Mouse (Mus musculus) forebrain, embryonic 12.5 days (tissue): ENCODE measurements around the gene Abca4. TPM values are rescaled to one million over a fixed set of nuclear protein-coding genes. Genes with fewer than 3 reads are reported as not detected.
A peak's percentile ranks its signal among the peaks of the same experiment; 100 is the strongest.

Experiments used
- ATAC-seq: fragments of 200-750 bp; cut with Nextera tagmentation; 2 replicates; pipeline ENCODE4 v1.8.0; 2017; ENCODE audit warnings: moderate TSS enrichment; ENCODE audit not compliant: low FRiP score
- H3K27ac ChIP-seq: fragments of 300-500 bp; sonication (generic); 2 replicates; pipeline ENCODE4 v1.5.1; 2016; ENCODE audit warnings: mild to moderate bottlenecking
- H3K27me3 ChIP-seq: fragments of 300-500 bp; sonication (generic); 2 replicates; pipeline ENCODE4 v1.6.1; 2016; ENCODE audit warnings: mild to moderate bottlenecking
- H3K36me3 ChIP-seq: fragments of 300-500 bp; sonication (generic); replicated peaks from 2 replicates; pipeline ENCODE4 v1.6.1; 2016; ENCODE audit warnings: mild to moderate bottlenecking
- H3K4me1 ChIP-seq: fragments of 300-500 bp; sonication (generic); 2 replicates; pipeline ENCODE4 v1.6.1; 2016
- H3K4me2 ChIP-seq: fragments of 300-500 bp; sonication (generic); 2 replicates; pipeline ENCODE4 v1.6.1; 2016; ENCODE audit warnings: mild to moderate bottlenecking, moderate library complexity
- H3K4me3 ChIP-seq: fragments of 300-500 bp; sonication (generic); replicated peaks from 2 replicates; pipeline ENCODE4 v1.5.1; 2016; ENCODE audit warnings: mild to moderate bottlenecking
- H3K9ac ChIP-seq: fragments of 300-500 bp; sonication (generic); 2 replicates; pipeline ENCODE4 v1.6.1; 2016; ENCODE audit warnings: mild to moderate bottlenecking
- H3K9me3 ChIP-seq: fragments of 300-500 bp; sonication (generic); 2 replicates; pipeline ENCODE4 v1.6.1; 2016
- WGBS: fragments of 180-500 bp; shearing (Covaris S2); methylation state at CpG from one replicate; pipeline ENCODE4 v1.1.7; 2016; 5-methylcytosine and 5-hydroxymethylcytosine counted together
- polyA plus RNA-seq: library from polyadenylated mRNA; unstranded; fragments of >200 nt; fragmentation: Nextera tagmentation; extraction: Ambion mirVana; gene quantifications from 2 replicates; pipeline ENCODE4 v1.2.1, GENCODE M21; 2016

The Abca4 gene
- polyA plus RNA-seq, 1 experiment from 2014 or later: 1.1 TPM

- Histone ChIP-seq H3K4me1 (no peaks in the 10 kb centered on the region), H3K4me2 (no peak overlapping the region), H3K36me3 (no peaks in the 10 kb centered on the region), H3K9ac (no peak overlapping the region), H3K27me3 (peaks cover 4% of the 10 kb centered on the region; the same call in 1 of the 2 replicates), H3K9me3 (no peaks in the 10 kb centered on the region), H3K27ac (no peak overlapping the region), H3K4me3 (no peak overlapping the region)
- no peak for ATAC-seq
- 62% methylated on average over 4 of the region's 4 CpGs for WGBS
Measured at GRCm38 (mm10) chr3:122152431-122152830, 108.2 kb downstream of the Abca4 start.

- no peaks in the 10 kb centered on the region for H3K4me1 ChIP-seq
- WGBS: 78% methylated on average over 2 of the region's 2 CpGs
- no peak overlapping the region for H3K4me3 ChIP-seq
- H3K27ac ChIP-seq: no peak overlapping the region
- no peaks in the 10 kb centered on the region for H3K36me3 ChIP-seq
- peaks cover 4% of the 10 kb centered on the region; the same call in 1 of the 2 replicates for H3K27me3 ChIP-seq
- ATAC-seq: no peak
- H3K9me3 ChIP-seq: no peaks in the 10 kb centered on the region
- no peak overlapping the region for H3K9ac ChIP-seq
- no peak overlapping the region for H3K4me2 ChIP-seq
Measured at GRCm38 (mm10) chr3:122154080-122154479, 109.8 kb downstream of the Abca4 start.

DNA sequence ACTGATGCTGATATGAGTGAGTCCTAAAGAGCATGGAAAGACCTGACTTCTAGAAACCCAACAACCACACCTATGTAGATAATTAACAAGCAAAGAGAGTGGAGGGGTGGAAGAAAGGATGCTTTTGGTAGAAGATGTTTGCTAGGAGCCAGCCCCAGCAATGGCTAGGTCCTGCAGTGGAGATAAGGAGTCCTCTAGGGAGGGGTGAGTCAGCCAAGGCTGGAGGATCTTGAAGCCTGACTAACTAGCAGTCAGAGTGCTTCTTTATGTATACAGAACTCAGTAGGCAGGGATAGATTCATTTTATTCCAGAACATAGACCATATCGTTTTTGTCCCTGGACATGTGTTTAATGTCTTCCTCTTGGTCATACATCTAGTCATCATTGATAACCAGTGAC is 115.2 kb downstream of the Abca4 start:
- no peak overlapping the region for H3K4me2 ChIP-seq
- H3K27me3 ChIP-seq: peaks cover 4% of the 10 kb centered on the region; the same call in 1 of the 2 replicates
- H3K4me1 ChIP-seq: no peaks in the 10 kb centered on the region
- no peak overlapping the region for H3K9ac ChIP-seq
- H3K27ac ChIP-seq: no peak overlapping the region
- no peak for ATAC-seq
- no peaks in the 10 kb centered on the region for H3K9me3 ChIP-seq
- WGBS: 84% methylated on average over 1 of the region's 1 CpGs
- no peak overlapping the region for H3K4me3 ChIP-seq
- no peaks in the 10 kb centered on the region for H3K36me3 ChIP-seq

DNA sequence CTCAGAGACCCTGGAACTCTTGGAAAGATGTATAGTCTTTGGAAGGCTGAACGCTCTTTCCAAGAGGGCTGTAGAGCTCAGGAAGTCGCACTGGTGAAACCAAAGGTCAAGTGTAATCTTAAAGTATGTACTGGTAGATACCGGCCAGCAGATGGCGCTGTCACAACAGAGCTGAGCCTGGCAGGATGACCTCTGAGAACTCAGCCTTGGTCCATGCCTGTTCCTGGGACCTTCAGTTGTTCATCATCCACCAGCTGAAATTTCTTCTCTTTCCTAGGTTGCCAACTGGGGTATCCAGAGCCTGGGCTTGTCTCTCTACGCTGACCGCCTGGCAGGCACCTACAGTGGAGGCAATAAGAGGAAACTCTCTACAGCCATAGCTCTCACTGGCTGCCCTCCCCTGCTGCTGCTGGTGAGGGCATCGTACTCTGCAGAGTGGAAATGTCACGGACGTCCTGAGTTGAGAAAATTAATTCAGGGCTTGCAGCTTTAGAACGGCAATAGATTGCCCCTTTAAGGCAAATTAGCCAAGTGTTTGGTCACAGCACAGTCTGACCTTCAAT is 125.5 kb downstream of the Abca4 start:
- Histone ChIP-seq H3K4me1 (peaks cover 10% of the 10 kb centered on the region; the same call in 1 of the 2 replicates), H3K36me3 (no peaks in the 10 kb centered on the region), H3K4me3 (no peak overlapping the region), H3K9me3 (no peaks in the 10 kb centered on the region), H3K27ac (no peak overlapping the region), H3K27me3 (peaks cover 11% of the 10 kb centered on the region), H3K4me2 (no peak overlapping the region), H3K9ac (no peak overlapping the region)
- no peak for ATAC-seq
- WGBS: 44% methylated on average over 10 of the region's 10 CpGs

GRCm38 (mm10) chr3:122170621-122171309 is 126.5 kb downstream of the Abca4 start:
- no peak overlapping the region for H3K9ac ChIP-seq
- peaks cover 10% of the 10 kb centered on the region; the same call in 1 of the 2 replicates for H3K4me1 ChIP-seq
- no peak for ATAC-seq
- no peaks in the 10 kb centered on the region for H3K36me3 ChIP-seq
- H3K9me3 ChIP-seq: no peaks in the 10 kb centered on the region
- no peak overlapping the region for H3K27ac ChIP-seq
- H3K27me3 ChIP-seq: peaks cover 13% of the 10 kb centered on the region
- H3K4me3 ChIP-seq: no peak overlapping the region
- 83% methylated on average over 10 of the region's 10 CpGs for WGBS
- H3K4me2 ChIP-seq: no peak overlapping the region

- WGBS: 25% methylated on average over 15 of the region's 15 CpGs
- no peak overlapping the region for H3K4me2 ChIP-seq
- no peak for ATAC-seq
- peaks cover 18% of the 10 kb centered on the region for H3K27me3 ChIP-seq
- no peak overlapping the region for H3K27ac ChIP-seq
- peaks cover 10% of the 10 kb centered on the region; the same call in 1 of the 2 replicates for H3K4me1 ChIP-seq
- H3K9me3 ChIP-seq: no peaks in the 10 kb centered on the region
- H3K9ac ChIP-seq: 0 out of 2 replicates have a peak overlapping the region, but pooled peaks have one; percentile 5
- no peak overlapping the region for H3K4me3 ChIP-seq
- no peaks in the 10 kb centered on the region for H3K36me3 ChIP-seq
Measured at GRCm38 (mm10) chr3:122173526-122174150, 129.4 kb downstream of the Abca4 start.

DNA sequence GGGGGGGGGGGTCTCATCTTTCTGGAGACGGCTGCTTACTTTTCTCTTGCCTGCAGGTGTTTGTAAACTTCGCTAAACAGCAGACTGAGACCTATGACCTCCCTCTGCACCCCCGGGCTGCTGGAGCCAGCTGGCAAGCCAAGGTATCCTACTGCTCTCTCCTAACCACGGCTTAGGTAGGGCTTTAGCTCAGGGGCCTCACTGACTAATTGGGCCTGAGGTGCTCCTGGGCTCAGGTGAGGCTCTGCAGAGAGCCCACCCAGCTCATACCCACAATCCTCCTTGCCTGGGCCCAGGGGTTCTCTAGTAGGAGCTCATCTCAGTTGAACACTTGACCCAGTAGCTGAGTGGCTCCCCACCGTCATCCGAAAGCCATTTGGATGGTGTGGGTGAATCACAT is 131.8 kb downstream of the Abca4 start:
- H3K9me3 ChIP-seq: no peaks in the 10 kb centered on the region
- H3K27me3 ChIP-seq: peaks cover 12% of the 10 kb centered on the region; the same call in 1 of the 2 replicates
- peaks cover 10% of the 10 kb centered on the region; the same call in 1 of the 2 replicates for H3K4me1 ChIP-seq
- no peak overlapping the region for H3K4me3 ChIP-seq
- 79% methylated on average over 6 of the region's 6 CpGs for WGBS
- H3K36me3 ChIP-seq: no peaks in the 10 kb centered on the region
- no peak overlapping the region for H3K27ac ChIP-seq
- no peak overlapping the region for H3K4me2 ChIP-seq
- ATAC-seq: no peak
- H3K9ac ChIP-seq: no peak overlapping the region

DNA sequence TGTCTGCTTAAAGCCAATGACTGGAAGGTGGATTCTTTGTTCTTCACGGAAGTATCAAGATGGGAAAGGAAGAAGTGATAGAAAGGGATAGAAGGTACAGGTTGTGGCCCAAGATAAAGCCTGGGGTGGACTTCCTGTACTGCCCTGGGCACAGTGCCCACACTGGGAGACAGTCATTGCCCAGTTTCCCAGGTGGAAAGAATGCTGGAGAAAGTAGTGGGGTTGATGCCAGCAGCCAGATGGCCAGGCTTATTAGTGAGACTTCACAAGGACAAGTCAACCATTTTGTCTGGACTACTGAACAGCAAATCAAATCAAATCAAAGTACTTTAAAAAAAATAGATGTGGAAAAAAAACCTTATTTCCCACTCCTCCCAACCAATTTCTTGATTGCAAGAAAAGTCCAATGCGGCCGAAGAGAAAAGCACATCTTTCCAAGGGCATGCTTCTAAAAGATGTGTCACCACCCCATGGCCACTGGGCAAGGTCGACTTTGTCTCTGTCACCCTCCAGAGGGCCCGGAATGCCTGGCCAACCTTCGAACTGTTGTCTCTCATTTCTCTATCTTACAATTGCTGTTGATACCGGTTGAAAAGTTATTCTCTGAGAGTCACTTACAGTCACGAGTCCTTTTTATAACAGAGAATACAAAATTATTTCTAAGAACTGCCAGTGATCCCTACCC is 132.6 kb downstream of the Abca4 start:
- peaks cover 10% of the 10 kb centered on the region; the same call in 1 of the 2 replicates for H3K27me3 ChIP-seq
- no peak overlapping the region for H3K27ac ChIP-seq
- peaks cover 10% of the 10 kb centered on the region; the same call in 1 of the 2 replicates for H3K4me1 ChIP-seq
- H3K9me3 ChIP-seq: no peaks in the 10 kb centered on the region
- 91% methylated on average over 8 of the region's 8 CpGs for WGBS
- no peaks in the 10 kb centered on the region for H3K36me3 ChIP-seq
- no peak for ATAC-seq
- H3K9ac ChIP-seq: no peak overlapping the region
- no peak overlapping the region for H3K4me2 ChIP-seq
- H3K4me3 ChIP-seq: no peak overlapping the region

DNA sequence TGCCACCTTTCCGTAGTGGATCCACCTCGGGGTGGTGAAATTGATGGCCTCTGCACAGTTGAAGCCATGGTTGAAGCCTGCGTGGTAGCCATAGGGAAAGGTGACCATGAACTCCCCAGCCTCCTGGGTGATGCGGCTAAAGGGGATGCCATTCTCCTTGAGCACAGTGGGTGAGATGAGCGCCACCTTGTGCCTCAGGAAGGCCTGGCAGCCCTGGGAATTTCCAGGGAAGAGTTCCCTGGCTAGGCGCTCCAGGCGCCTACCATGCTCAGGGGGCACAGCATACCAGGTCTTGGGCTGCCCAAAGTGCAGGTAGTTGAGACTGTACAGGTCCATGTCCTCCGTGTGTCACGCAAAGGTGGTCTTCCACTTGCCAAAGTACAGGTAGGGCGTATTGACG is 139.9 kb downstream of the Abca4 start:
- H3K9ac ChIP-seq: no peak overlapping the region

GRCm38 (mm10) chr3:122186975-122187374 is 142.7 kb downstream of the Abca4 start:
- H3K4me1 ChIP-seq: no peaks in the 10 kb centered on the region
- H3K9ac ChIP-seq: no peak overlapping the region
- WGBS: 88% methylated on average over 1 of the region's 1 CpGs
- no peak for ATAC-seq
- no peaks in the 10 kb centered on the region for H3K9me3 ChIP-seq
- H3K4me2 ChIP-seq: no peak overlapping the region
- no peak overlapping the region for H3K27ac ChIP-seq
- no peaks in the 10 kb centered on the region for H3K36me3 ChIP-seq
- H3K4me3 ChIP-seq: no peak overlapping the region
- peaks cover 4% of the 10 kb centered on the region; the same call in 1 of the 2 replicates for H3K27me3 ChIP-seq

More for the DNA sequence above, 139.9 kb downstream of the Abca4 start:
- Histone ChIP-seq H3K36me3 (no peaks in the 10 kb centered on the region), H3K4me3 (no peak overlapping the region), H3K27me3 (peaks cover 4% of the 10 kb centered on the region; the same call in 1 of the 2 replicates), H3K9me3 (no peaks in the 10 kb centered on the region), H3K4me1 (no peaks in the 10 kb centered on the region), H3K4me2 (no peak overlapping the region), H3K27ac (no peak overlapping the region)
- WGBS: 46% methylated on average over 11 of the region's 11 CpGs
- ATAC-seq: no peak

GRCm38 (mm10) chr3:122196621-122197298 is 152.5 kb downstream of the Abca4 start:
- H3K4me1 ChIP-seq: peaks cover 4% of the 10 kb centered on the region; the same call in 1 of the 2 replicates
- 75% methylated on average over 4 of the region's 4 CpGs for WGBS

More at GRCm38 (mm10) chr3:122196621-122197298, 152.5 kb downstream of the Abca4 start:
- no peaks in the 10 kb centered on the region for H3K27me3 ChIP-seq
- H3K9me3 ChIP-seq: no peaks in the 10 kb centered on the region
- H3K4me3 ChIP-seq: no peak overlapping the region
- no peak overlapping the region for H3K9ac ChIP-seq
- H3K27ac ChIP-seq: no peak overlapping the region
- no peaks in the 10 kb centered on the region for H3K36me3 ChIP-seq
- ATAC-seq: no peak
- no peak overlapping the region for H3K4me2 ChIP-seq
